Mouse (Mus musculus): Measurements from ENCODE around the gene Smtnl1.

DNA sequence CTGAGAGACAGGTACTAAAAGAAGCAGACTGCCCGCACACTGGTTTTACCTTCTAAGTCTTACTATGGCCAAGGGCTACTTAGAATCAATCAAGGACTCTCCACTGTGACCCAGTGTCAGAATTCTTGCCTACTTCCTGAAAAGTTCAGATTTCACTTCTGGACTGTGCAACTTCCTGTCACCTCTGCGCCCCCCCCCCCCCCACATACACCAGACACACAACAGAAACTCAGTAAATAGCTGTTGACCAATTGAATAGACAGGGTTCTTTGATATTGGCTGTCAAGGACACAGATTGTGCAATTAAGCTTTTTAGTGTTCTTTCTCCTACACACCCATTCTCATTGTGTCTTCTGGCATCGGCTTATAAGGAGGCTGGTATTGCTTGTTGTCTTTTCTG is 34.1 kb downstream of the Smtnl1 start:
- no peak for TF ChIP-seq MAFK (IDR thresholded peaks at IDR 0.05; ENCODE audit: insufficient replicate concordance, low read length)
- no peak for TF ChIP-seq HCFC1 (IDR thresholded peaks at IDR 0.05; ENCODE audit: low read depth, low read length)
- TF ChIP-seq TCF12 (IDR thresholded peaks at IDR 0.05; ENCODE audit: low read depth, low read length): no peak
- TF ChIP-seq CTCF (conservative IDR thresholded peaks at IDR 0.05 in 1 of 2, IDR thresholded peaks at IDR 0.05 in 1 of 2; ENCODE audit: low read depth in 2 of 2, low read length in 2 of 2): no peak
- no peak for TF ChIP-seq POLR2A (IDR thresholded peaks at IDR 0.05; ENCODE audit: low read depth, low read length)
- TF ChIP-seq MXI1 (IDR thresholded peaks at IDR 0.05; ENCODE audit: low read depth, low read length): no peak
- no peak for TF ChIP-seq ELF1 (IDR thresholded peaks at IDR 0.05; ENCODE audit: low read depth, low read length)
- no peak for TF ChIP-seq SMC3 (IDR thresholded peaks at IDR 0.05; ENCODE audit: low read depth, low read length)
- no peak for TF ChIP-seq ZKSCAN1 (IDR thresholded peaks at IDR 0.05; ENCODE audit: borderline replicate concordance, low read depth, low read length)
- TF ChIP-seq CHD2 (IDR thresholded peaks at IDR 0.05; ENCODE audit: low read length): no peak
- TF ChIP-seq EP300 (IDR thresholded peaks at IDR 0.05; ENCODE audit: low read length): no peak

Measured in CH12.LX (cell line).